Mouse (Mus musculus) stomach, postnatal 0 days (tissue): ENCODE results near the gene Pdzd11.

Experiments used
- CTCF ChIP-seq: IDR thresholded peaks from 2 replicates; pipeline ENCODE4 v1.5.1; 2016; ENCODE audit warnings: antibody characterized with exemption, low read depth, mild to moderate bottlenecking, moderate library complexity
- EP300 ChIP-seq: optimal IDR thresholded peaks from 2 replicates; pipeline ENCODE3; 2016; ENCODE audit warnings: antibody characterized with exemption

- TF ChIP-seq CTCF, result no peak
- no peak for TF ChIP-seq EP300
Measured at GRCm38 (mm10) chrX:100599755-100600154, 26.6 kb downstream of the Pdzd11 start.
